Mouse (Mus musculus) lung, embryonic 14.5 days (tissue): ENCODE data around the gene Rapgef4. TPM values are rescaled to one million over a fixed set of nuclear protein-coding genes. Genes with fewer than 3 reads are reported as not detected.

Experiments used
- ATAC-seq: fragments of 200-750 bp; cut with Nextera tagmentation; 2 replicates; pipeline ENCODE4 v1.8.0; 2017; ENCODE audit warnings: mild to moderate bottlenecking, moderate TSS enrichment, moderate library complexity; ENCODE audit not compliant: insufficient read depth
- DNase-seq: peaks from one replicate; pipeline ENCODE4 v3.0.0-alpha.2; 2015
- H3K27ac ChIP-seq: fragments of 300-500 bp; sonication (generic); 2 replicates; pipeline ENCODE4 v1.5.1; 2014; ENCODE audit warnings: low read depth, mild to moderate bottlenecking, moderate library complexity
- H3K27me3 ChIP-seq: fragments of 300-500 bp; sonication (generic); 2 replicates; pipeline ENCODE4 v1.6.1; 2014; ENCODE audit warnings: low read length, control low read depth; ENCODE audit not compliant: insufficient read depth
- H3K36me3 ChIP-seq: fragments of 300-500 bp; sonication (generic); 2 replicates; pipeline ENCODE4 v1.6.1; 2014; ENCODE audit warnings: control low read depth; ENCODE audit not compliant: insufficient read depth
- H3K4me1 ChIP-seq: fragments of 300-500 bp; sonication (generic); 2 replicates; pipeline ENCODE4 v1.6.1; 2014; ENCODE audit warnings: antibody characterized with exemption, control low read depth; ENCODE audit not compliant: insufficient read depth
- H3K4me2 ChIP-seq: fragments of 300-500 bp; sonication (generic); 2 replicates; pipeline ENCODE4 v1.6.1; 2014; ENCODE audit warnings: mild to moderate bottlenecking
- H3K4me3 ChIP-seq: fragments of 300-500 bp; sonication (generic); 2 replicates; pipeline ENCODE4 v1.5.1; 2014; ENCODE audit warnings: low read depth, low read length
- H3K9ac ChIP-seq: fragments of 300-500 bp; sonication (generic); 2 replicates; pipeline ENCODE4 v1.6.1; 2014
- H3K9me3 ChIP-seq: fragments of 300-500 bp; sonication (generic); 2 replicates; pipeline ENCODE4 v1.6.1; 2016; ENCODE audit warnings: low read depth, low read length, control low read depth
- CTCF ChIP-seq: IDR thresholded peaks from 2 replicates; pipeline ENCODE4 v1.5.1; 2016; ENCODE audit warnings: antibody characterized with exemption, low read depth
- WGBS: fragments of 180-500 bp; shearing (Covaris S2); extraction: QIAGEN DNeasy Blood & Tissue Kit; methylation state at CpG from one replicate; pipeline ENCODE4 v1.1.7; 2014; 5-methylcytosine and 5-hydroxymethylcytosine counted together
- polyA plus RNA-seq: library from polyadenylated mRNA; unstranded; fragments of >200 nt; fragmentation: Nextera tagmentation; extraction: Ambion mirVana; gene quantifications from 2 replicates; pipeline ENCODE4 v1.2.1, GENCODE M21; 2014

The Rapgef4 gene
- polyA plus RNA-seq, 1 experiment from 2014 or later = 3.5 TPM

- no peaks in the 10 kb centered on the region for H3K36me3 ChIP-seq
- no peak for TF ChIP-seq CTCF
- peaks cover 6% of the 10 kb centered on the region; the same call in 1 of the 2 replicates for H3K4me1 ChIP-seq
- H3K4me3 ChIP-seq = no peak overlapping the region
- H3K4me2 ChIP-seq = no peak overlapping the region
- WGBS = 55% methylated on average over 8 of the region's 8 CpGs
- DNase-seq (peak; percentile 71), ATAC-seq (no peak)
- H3K9ac ChIP-seq = no peak overlapping the region
- H3K9me3 ChIP-seq = no peaks in the 10 kb centered on the region
- H3K27me3 ChIP-seq = no peaks in the 10 kb centered on the region
- no peak overlapping the region for H3K27ac ChIP-seq
These were observed 123.6 kb downstream of the Rapgef4 start for GRCm38 (mm10) chr2:72104604-72105003.

GRCm38 (mm10) chr2:72107525-72108180 is 126.6 kb downstream of the Rapgef4 start:
- ATAC-seq (no peak), DNase-seq (peak; percentile 56)
- WGBS = 51% methylated on average over 12 of the region's 12 CpGs
- Histone ChIP-seq H3K4me2 (no peak overlapping the region), H3K27me3 (no peaks in the 10 kb centered on the region), H3K36me3 (no peaks in the 10 kb centered on the region), H3K4me3 (no peak overlapping the region), H3K9me3 (no peaks in the 10 kb centered on the region), H3K27ac (no peak overlapping the region), H3K4me1 (peaks cover 6% of the 10 kb centered on the region; the same call in 1 of the 2 replicates), H3K9ac (no peak overlapping the region)
- TF ChIP-seq CTCF = no peak

GRCm38 (mm10) chr2:72108448-72109312 is 127.6 kb downstream of the Rapgef4 start:
- no peak overlapping the region for H3K4me2 ChIP-seq
- 62% methylated on average over 4 of the region's 4 CpGs for WGBS

GRCm38 (mm10) chr2:72110404-72110803 is 129.4 kb downstream of the Rapgef4 start:
- DNase-seq (no peak), ATAC-seq (no peak)
- no peak overlapping the region for H3K4me2 ChIP-seq
- no peak overlapping the region for H3K4me3 ChIP-seq
- H3K27ac ChIP-seq = no peak overlapping the region
- H3K4me1 ChIP-seq = peaks cover 11% of the 10 kb centered on the region
- no peaks in the 10 kb centered on the region for H3K27me3 ChIP-seq
- TF ChIP-seq CTCF = no peak
- WGBS = 79% methylated on average over 5 of the region's 5 CpGs
- H3K36me3 ChIP-seq = no peaks in the 10 kb centered on the region
- H3K9ac ChIP-seq = no peak overlapping the region
- H3K9me3 ChIP-seq = no peaks in the 10 kb centered on the region

More at GRCm38 (mm10) chr2:72108448-72109312, 127.6 kb downstream of the Rapgef4 start:
- H3K9me3 ChIP-seq = no peaks in the 10 kb centered on the region
- H3K27ac ChIP-seq = no peak overlapping the region
- no peak overlapping the region for H3K9ac ChIP-seq
- H3K27me3 ChIP-seq = no peaks in the 10 kb centered on the region
- no peaks in the 10 kb centered on the region for H3K36me3 ChIP-seq
- peaks cover 6% of the 10 kb centered on the region; the same call in 1 of the 2 replicates for H3K4me1 ChIP-seq
- no peak for DNase-seq
- no peak overlapping the region for H3K4me3 ChIP-seq
- no peak for ATAC-seq
- no peak for TF ChIP-seq CTCF

- H3K36me3 ChIP-seq = no peaks in the 10 kb centered on the region
- peaks cover 18% of the 10 kb centered on the region; the same call in 1 of the 2 replicates for H3K4me1 ChIP-seq
- H3K27me3 ChIP-seq = no peaks in the 10 kb centered on the region
- H3K9ac ChIP-seq = no peak overlapping the region
- DNase-seq = peak; percentile 33
- H3K27ac ChIP-seq = peak overlapping the region; percentile 73
- WGBS = 53% methylated on average over 5 of the region's 5 CpGs
- no peak overlapping the region for H3K4me2 ChIP-seq
- no peaks in the 10 kb centered on the region for H3K9me3 ChIP-seq
- TF ChIP-seq CTCF = no peak
- peak; percentile 6 for ATAC-seq
- H3K4me3 ChIP-seq = no peak overlapping the region
These were observed 132.7 kb downstream of the Rapgef4 start for GRCm38 (mm10) chr2:72113716-72114115.

GRCm38 (mm10) chr2:72114148-72114559 is 133.1 kb downstream of the Rapgef4 start:
- no peak overlapping the region for H3K4me2 ChIP-seq
- H3K36me3 ChIP-seq = no peaks in the 10 kb centered on the region
- peaks cover 18% of the 10 kb centered on the region; the same call in 1 of the 2 replicates for H3K4me1 ChIP-seq
- WGBS = 24% methylated on average over 4 of the region's 4 CpGs
- ATAC-seq = peak; percentile 94
- no peak overlapping the region for H3K4me3 ChIP-seq
- no peak overlapping the region for H3K9ac ChIP-seq
- H3K9me3 ChIP-seq = no peaks in the 10 kb centered on the region
- H3K27me3 ChIP-seq = no peaks in the 10 kb centered on the region
- DNase-seq = peak; percentile 87
- peak overlapping the region; percentile 73 for H3K27ac ChIP-seq
- no peak for TF ChIP-seq CTCF

- TF ChIP-seq CTCF = no peak
- peaks cover 18% of the 10 kb centered on the region; the same call in 1 of the 2 replicates for H3K4me1 ChIP-seq
- no peaks in the 10 kb centered on the region for H3K9me3 ChIP-seq
- DNase-seq (peak; percentile 44), ATAC-seq (no peak)
- H3K27me3 ChIP-seq = no peaks in the 10 kb centered on the region
- no peak overlapping the region for H3K4me3 ChIP-seq
- H3K4me2 ChIP-seq = no peak overlapping the region
- H3K36me3 ChIP-seq = no peaks in the 10 kb centered on the region
- WGBS = 36% methylated on average over 7 of the region's 7 CpGs
- H3K27ac ChIP-seq = no peak overlapping the region
- H3K9ac ChIP-seq = no peak overlapping the region
These were observed 135.1 kb downstream of the Rapgef4 start for GRCm38 (mm10) chr2:72116103-72116502.
